Mouse (Mus musculus) macrophage (primary cell): ENCODE measurements around the gene Lrr1. TPM values are rescaled to one million over a fixed set of nuclear protein-coding genes. Genes with fewer than 3 reads are reported as not detected.
"Not testable (repeated sequence)": the region's sequence is repeated elsewhere in the genome, so short reads cannot be mapped to it uniquely, and the experiment has no call there.

ENCODE experiments used
- H3K27ac ChIP-seq: fragments of 350-480 bp; formaldehyde crosslinking; 2 replicates; pipeline ENCODE4 v1.9.0; 2021
- H3K36me3 ChIP-seq: fragments of 350-480 bp; formaldehyde crosslinking; 2 replicates; pipeline ENCODE4 v1.9.0; 2021; ENCODE audit errors: inconsistent target
- H3K4me3 ChIP-seq: fragments of 350-480 bp; formaldehyde crosslinking; 2 replicates; pipeline ENCODE4 v1.9.0; 2021; ENCODE audit errors: inconsistent target
- H3K79me2 ChIP-seq: fragments of 350-480 bp; formaldehyde crosslinking; 2 replicates; pipeline ENCODE4 v1.9.0; 2021; ENCODE audit errors: inconsistent target
- WGBS: methylation state at CpG from one replicate; pipeline ENCODE4 v1.1.7; 2026; ENCODE audit warnings: inconsistent platforms; ENCODE audit not compliant: missing documents; 5-methylcytosine and 5-hydroxymethylcytosine counted together
- polyA plus RNA-seq: library from polyadenylated mRNA; stranded (reverse); fragments of 250-400 nt; gene quantifications from 3 replicates; pipeline ENCODE4 v1.2.4, GENCODE M21; 2018; ENCODE audit warnings: inconsistent platforms

Gene Lrr1
- polyA plus RNA-seq, 1 experiment from 2014 or later: 0.95 TPM

- Histone ChIP-seq H3K4me3 (no peak overlapping the region), H3K27ac (no peak overlapping the region), H3K36me3 (peaks cover 8% of the 10 kb centered on the region; the same call in 1 of the 2 replicates), H3K79me2 (peaks cover 8% of the 10 kb centered on the region)
- 85% methylated on average over 2 of the region's 2 CpGs for WGBS
These were observed 12.7 kb upstream of the Lrr1 start for GRCm38 (mm10) chr12:69155923-69156322.

DNA sequence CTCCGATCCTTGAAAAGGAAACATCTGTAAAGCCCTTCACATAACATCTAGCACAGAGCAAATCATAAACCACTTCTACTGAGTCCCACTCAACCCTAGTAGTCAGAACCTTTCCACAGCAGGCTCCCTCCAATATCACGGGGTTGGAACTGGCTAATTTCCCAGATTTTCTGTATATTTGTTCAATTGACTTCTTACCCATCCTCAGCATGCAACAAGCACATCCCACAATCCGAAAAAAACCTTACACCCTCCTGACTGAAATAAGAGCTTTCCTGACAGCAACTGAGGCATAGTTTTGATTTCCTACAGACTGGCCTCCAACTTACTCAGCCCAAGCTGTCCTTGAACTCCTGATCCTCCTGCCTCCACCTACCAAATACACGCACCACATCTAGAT is 12.2 kb upstream of the Lrr1 start:
- H3K4me3 ChIP-seq: no peak overlapping the region
- H3K79me2 ChIP-seq: peaks cover 8% of the 10 kb centered on the region
- H3K36me3 ChIP-seq: peaks cover 8% of the 10 kb centered on the region; the same call in 1 of the 2 replicates
- WGBS: 98% methylated on average over 4 of the region's 4 CpGs
- no peak overlapping the region for H3K27ac ChIP-seq

DNA sequence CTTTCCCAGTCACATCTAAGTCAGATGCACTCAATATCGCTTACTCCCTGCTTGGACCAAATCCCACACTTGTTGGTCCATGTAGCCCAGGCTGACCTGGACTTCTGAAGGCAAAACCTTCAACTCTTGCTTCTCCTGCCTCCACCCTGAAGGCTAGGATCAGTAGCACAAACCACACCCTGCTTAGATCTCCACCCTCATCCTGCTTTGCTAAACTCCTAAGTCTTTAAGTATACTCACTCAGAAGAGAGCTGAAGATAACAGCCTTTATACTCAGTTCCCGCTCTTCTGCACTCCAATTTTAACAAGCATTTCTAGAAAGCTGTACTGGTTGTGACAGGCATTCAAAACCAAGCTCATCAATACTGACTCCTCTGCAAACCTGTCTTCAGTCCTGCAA is 11.5 kb upstream of the Lrr1 start:
- Histone ChIP-seq H3K4me3 (no peak overlapping the region), H3K36me3 (peaks cover 8% of the 10 kb centered on the region; the same call in 1 of the 2 replicates), H3K79me2 (peaks cover 8% of the 10 kb centered on the region), H3K27ac (peak overlapping the region; percentile 77)
- WGBS: 100% methylated on average over 2 of the region's 2 CpGs

DNA sequence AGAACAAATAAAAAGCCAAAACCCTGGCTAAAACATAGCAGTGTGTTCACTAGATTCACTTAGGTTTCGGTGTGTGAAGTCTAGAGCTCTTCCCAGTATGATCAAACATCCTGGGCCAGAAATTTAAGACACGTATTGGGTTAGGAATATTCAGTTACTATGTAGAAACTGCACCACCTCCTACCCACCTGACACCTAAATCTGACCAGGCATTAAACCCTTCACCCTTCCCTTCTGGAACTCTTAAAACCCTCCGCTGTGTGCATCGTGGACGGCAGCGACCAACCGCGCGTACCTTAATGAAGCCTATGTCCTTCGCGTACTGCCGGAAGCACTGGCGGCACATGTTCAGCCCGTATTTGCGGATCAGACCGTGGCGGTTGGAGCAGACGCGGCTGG is 10.2 kb upstream of the Lrr1 start:
- peak overlapping the region; percentile 77 for H3K27ac ChIP-seq
- 2% methylated on average over 19 of the region's 19 CpGs for WGBS
- H3K4me3 ChIP-seq: peak overlapping the region; percentile 78
- peaks cover 8% of the 10 kb centered on the region for H3K79me2 ChIP-seq
- peaks cover 8% of the 10 kb centered on the region; the same call in 1 of the 2 replicates for H3K36me3 ChIP-seq

GRCm38 (mm10) chr12:69158765-69159577 is 9.6 kb upstream of the Lrr1 start, which contains the start of gene Rps29:
Rps29 (minus strand) TSS chr12:69159186.
- H3K79me2 ChIP-seq, H3K36me3 ChIP-seq: not testable (repeated sequence)
- H3K27ac ChIP-seq: peak within 1 kb of the TSS; percentile 77
- peak within 1 kb of the TSS; percentile 78 for H3K4me3 ChIP-seq
- WGBS: under 1% methylated on average over 42 of the region's 68 CpGs

DNA sequence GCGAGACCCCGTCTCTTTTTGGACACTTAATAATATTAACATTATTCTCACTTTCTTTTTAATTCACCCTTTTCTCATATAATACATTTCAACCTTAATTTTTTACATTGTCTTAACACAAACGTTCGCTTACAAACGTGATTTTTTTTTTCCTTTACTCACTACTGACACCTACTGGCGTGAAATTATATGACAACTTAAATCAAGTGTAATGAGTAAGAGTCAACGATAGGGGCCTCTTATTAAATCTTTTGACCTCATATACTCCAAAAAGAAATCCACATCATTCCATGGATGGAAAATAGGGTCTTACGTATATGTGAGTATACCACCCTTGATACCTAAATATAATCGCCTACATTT is 9.1 kb upstream of the Lrr1 start:
- Histone ChIP-seq H3K27ac (no peak overlapping the region), H3K4me3 (no peak overlapping the region), H3K36me3 (peaks cover 8% of the 10 kb centered on the region; the same call in 1 of the 2 replicates), H3K79me2 (peaks cover 8% of the 10 kb centered on the region)
- 2% methylated on average over 9 of the region's 9 CpGs for WGBS

GRCm38 (mm10) chr12:69160677-69161076 is 7.9 kb upstream of the Lrr1 start:
- not testable (repeated sequence) for H3K27ac ChIP-seq

GRCm38 (mm10) chr12:69163586-69163985 is 5.0 kb upstream of the Lrr1 start:
- not testable (repeated sequence) for H3K36me3 ChIP-seq, H3K79me2 ChIP-seq, H3K4me3 ChIP-seq, H3K27ac ChIP-seq
- WGBS: 64% methylated on average over 4 of the region's 4 CpGs

More at GRCm38 (mm10) chr12:69160677-69161076, 7.9 kb upstream of the Lrr1 start:
- H3K36me3 ChIP-seq, H3K79me2 ChIP-seq, H3K4me3 ChIP-seq: not testable (repeated sequence)
- WGBS: 100% methylated on average over 1 of the region's 2 CpGs

DNA sequence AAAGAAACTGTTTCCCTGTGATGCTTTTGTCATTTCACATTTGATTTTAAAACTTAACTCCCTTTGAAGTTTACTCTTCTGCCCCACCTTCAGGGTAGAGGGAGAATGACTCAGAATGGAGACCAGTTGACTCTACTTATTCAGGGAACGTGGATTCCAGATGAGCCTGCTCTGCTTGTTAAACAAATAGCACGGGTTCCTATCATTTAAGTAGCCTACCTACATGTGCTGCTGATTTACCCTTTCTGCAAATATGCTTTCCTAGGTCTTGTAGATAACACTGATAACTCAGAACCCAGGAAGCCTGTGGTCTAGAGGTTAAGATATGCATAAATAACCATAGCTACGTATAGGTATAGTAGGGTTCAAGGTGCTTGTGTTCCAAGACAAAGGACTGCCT is 3.7 kb upstream of the Lrr1 start:
- WGBS: 84% methylated on average over 3 of the region's 3 CpGs
- H3K79me2 ChIP-seq: peaks cover 11% of the 10 kb centered on the region
- no peaks in the 10 kb centered on the region for H3K36me3 ChIP-seq
- H3K4me3 ChIP-seq: no peak overlapping the region
- no peak overlapping the region for H3K27ac ChIP-seq

- 93% methylated on average over 7 of the region's 8 CpGs for WGBS
- not testable (repeated sequence) for H3K4me3 ChIP-seq, H3K27ac ChIP-seq, H3K36me3 ChIP-seq
- H3K79me2 ChIP-seq: peaks cover 23% of the 10 kb centered on the region
These were observed 1.6 kb upstream of the Lrr1 start for GRCm38 (mm10) chr12:69166861-69167581.

DNA sequence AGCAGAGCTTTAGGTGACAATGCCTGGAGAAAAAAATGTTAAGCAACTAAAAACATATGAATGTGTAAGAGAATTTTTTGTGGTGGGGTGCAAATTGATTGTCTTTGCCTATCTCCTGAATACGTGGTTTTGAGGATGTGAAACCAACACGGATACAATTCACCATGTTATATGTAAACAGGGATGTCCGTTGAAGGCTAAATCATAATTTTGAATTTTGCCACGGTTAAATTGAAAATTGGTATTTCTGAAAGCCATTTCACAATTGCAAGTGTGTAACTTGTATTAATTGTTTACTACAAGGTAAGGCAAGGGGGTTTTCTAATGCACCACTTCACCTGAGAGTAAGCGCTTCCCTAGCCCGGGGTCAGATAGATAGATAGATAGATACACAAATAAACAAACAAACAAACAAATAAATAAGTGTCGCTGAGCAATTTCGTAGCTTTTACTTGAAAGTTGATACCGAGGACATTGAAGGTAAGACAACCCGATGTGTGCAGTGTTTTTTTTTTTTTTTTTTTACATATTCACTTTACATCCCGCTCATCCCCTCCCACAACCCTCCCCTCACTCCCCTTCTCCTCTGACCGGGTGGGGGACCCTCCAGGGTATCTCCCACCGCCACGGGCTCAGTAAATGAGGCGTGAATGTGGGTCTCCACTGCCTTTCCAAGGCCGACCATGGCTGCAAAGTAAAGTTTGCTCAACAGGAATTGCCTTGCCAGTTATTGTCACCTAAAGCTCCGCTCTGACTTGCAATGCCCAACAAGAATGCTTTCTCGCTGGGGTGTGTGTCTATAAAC is 756 bp upstream of the Lrr1 start:
- H3K27ac ChIP-seq: peak overlapping the region; percentile 98
- 5% methylated on average over 15 of the region's 18 CpGs for WGBS

DNA sequence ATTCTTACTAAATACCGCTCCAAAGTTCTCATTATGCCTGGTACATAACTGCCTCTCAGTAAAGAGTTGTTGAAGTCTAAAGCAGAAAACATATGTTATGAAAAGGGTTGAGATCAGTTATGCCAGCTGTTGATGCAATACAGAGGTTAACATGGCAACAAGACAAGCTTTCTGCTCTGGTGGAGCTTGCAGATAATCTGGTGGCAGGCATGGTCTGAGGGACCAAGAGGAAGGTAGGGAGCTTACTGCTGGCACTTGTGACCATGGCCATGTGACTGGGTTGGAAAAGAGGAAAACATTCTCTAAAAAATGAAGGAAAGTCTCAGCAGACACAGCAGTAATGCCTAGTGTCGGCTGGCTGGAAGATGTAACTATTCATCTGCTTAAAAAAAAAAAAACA is 2.7 kb downstream of the Lrr1 start:
- Histone ChIP-seq H3K36me3 (no peaks in the 10 kb centered on the region), H3K27ac (peak overlapping the region; percentile 27), H3K4me3 (no peak overlapping the region), H3K79me2 (peaks cover 23% of the 10 kb centered on the region)
- 86% methylated on average over 2 of the region's 2 CpGs for WGBS

More for the DNA sequence above, 756 bp upstream of the Lrr1 start:
- peaks cover 23% of the 10 kb centered on the region for H3K79me2 ChIP-seq
- peak overlapping the region; percentile 81 for H3K4me3 ChIP-seq
- no peaks in the 10 kb centered on the region for H3K36me3 ChIP-seq

DNA sequence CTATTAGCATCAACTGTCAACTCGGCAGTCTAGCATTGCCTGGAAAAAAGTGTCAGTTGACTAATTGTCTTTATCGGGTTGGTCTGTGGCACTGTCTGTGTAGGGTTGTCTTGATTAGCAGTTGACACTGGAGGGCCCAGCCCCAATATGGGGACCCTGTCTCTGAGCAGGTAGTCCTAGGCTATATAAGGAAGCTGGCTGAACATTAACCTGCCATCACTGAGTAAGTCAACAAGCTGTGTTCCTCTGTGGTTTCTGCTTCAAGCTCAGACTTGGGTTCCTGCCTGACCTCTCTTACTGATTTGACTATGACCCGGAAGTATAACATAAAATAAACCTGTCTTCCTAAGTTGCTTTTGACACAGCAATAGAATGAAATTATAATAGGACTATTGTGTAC is 7.4 kb downstream of the Lrr1 start:
- Histone ChIP-seq H3K79me2 (peaks cover 2% of the 10 kb centered on the region; the same call in 1 of the 2 replicates), H3K36me3 (no peaks in the 10 kb centered on the region), H3K27ac (no peak overlapping the region), H3K4me3 (no peak overlapping the region)
- 95% methylated on average over 3 of the region's 3 CpGs for WGBS

DNA sequence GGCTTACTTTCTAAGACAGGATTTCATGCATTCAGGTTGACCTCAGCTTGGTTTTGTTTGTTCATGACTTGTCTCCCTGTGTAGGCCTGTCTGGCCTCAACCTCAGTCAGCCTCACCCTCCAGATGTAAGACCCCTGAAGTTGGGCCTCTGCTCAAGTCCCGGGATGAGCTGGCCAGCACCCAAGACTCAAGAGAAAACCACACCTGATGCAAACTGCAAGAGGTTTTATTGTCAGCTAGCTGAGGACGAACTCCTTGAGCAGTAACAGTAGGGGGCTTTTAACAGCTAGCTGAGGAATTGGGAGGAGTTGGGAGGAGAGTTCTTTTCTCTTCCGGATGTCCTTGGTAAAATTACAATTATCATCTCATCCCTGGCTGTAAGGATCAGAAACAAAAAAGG is 8.9 kb downstream of the Lrr1 start:
- no peaks in the 10 kb centered on the region for H3K36me3 ChIP-seq

More for the DNA sequence above, 8.9 kb downstream of the Lrr1 start:
- no peak overlapping the region for H3K27ac ChIP-seq
- peaks cover 10% of the 10 kb centered on the region for H3K79me2 ChIP-seq
- WGBS: 91% methylated on average over 3 of the region's 3 CpGs
- H3K4me3 ChIP-seq: no peak overlapping the region
